15 mouse cellular contexts compared by ENCODE assay signal in the genomic region with DNA sequence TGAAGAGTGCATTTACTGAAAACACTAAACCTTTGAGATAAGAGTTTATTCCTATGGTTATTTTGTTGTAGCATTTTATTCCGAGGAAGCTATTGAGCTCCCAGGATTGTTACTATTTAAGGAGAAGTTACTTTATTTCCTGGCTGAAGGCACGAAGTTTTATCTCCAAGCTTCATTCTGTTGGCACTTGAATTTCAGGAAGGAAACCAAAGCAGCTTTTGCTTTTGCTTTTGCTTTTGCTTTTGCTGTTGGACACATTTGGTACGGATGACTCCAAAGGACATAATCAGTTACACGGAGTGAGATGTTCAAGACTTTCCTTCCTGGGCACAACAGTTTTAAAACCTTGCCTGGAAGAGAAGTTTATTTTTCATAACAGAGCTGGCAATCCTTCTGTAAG.
DNase-seq lines count a peak whose midpoint lies in the region; ATAC-seq and TF ChIP-seq lines count a peak whose summit lies in the region.
"Had no signal": no experiment of that assay in that cellular context is flagged by ENCODE, and none has a peak within 500 bp of the region (broad histone marks: within the 10 kb centered on the region; RNA-seq: fewer than 3 reads in every experiment).

No protein-coding gene starts in this region.

- no peak for TF ChIP-seq CTCF in heart, adult 2 months (IDR thresholded peaks at IDR 0.05)
- TF ChIP-seq CTCF in liver, adult 2 months (IDR thresholded peaks at IDR 0.05; ENCODE audit: low read depth, low read length): no peak

- intact Hi-C loops in heart, adult 2 months (cut with DNase I): no loop called here

- no peaks in the 10 kb centered on the region for H3K4me1 ChIP-seq in heart, adult 2 months (ENCODE audit: control insufficient read depth, insufficient read depth, low read length)
- H3K4me1 ChIP-seq in liver, adult 2 months (ENCODE audit: control insufficient read depth, insufficient read depth, low read length): no peaks in the 10 kb centered on the region
- H3K4me1 ChIP-seq: forebrain, embryonic 15.5 days; hindbrain, embryonic 13.5 days had no signal

- H3K9ac ChIP-seq in heart, adult 2 months (ENCODE audit: low read depth, low read length): no peak overlapping the region
- no peak overlapping the region for H3K9ac ChIP-seq in liver, adult 2 months (ENCODE audit: low read depth, low read length)
- H3K9ac ChIP-seq: forebrain, embryonic 15.5 days; hindbrain, embryonic 13.5 days had no signal

- peak; percentile 7 to 32 for DNase-seq in heart, adult 18-20 months
- DNase-seq in heart, adult 2 months: no peak
- peak; percentile 22 for DNase-seq in liver, adult 2 months (ENCODE audit: extremely low read depth, low read depth, low spot score)
- no peak for DNase-seq in liver
- DNase-seq in CD4-positive, CD25-positive, alpha-beta regulatory T cell, adult 2 months (ENCODE audit: low read depth, low spot score): peak; percentile 4
- DNase-seq in induced T-regulatory cell, adult 2 months (ENCODE audit: low read depth): peak; percentile 18
- DNase-seq in B cell, adult 2 months: no peak
- DNase-seq: adrenal gland, postnatal 36 days; cerebellum, adult 11 months; gastrocnemius, postnatal 14 days; kidney, adult 8-10 months; thymus, postnatal 4 days had no signal

- H3K79me2 ChIP-seq in heart, adult 2 months (replicated peaks; ENCODE audit: control insufficient read depth, insufficient read depth, low read length): no peaks in the 10 kb centered on the region
- no peaks in the 10 kb centered on the region for H3K79me2 ChIP-seq in liver, adult 2 months (ENCODE audit: control insufficient read depth, insufficient read depth, low read length)

- H3K36me3 ChIP-seq in heart, adult 2 months (ENCODE audit: control insufficient read depth, insufficient read depth, low read length): no peaks in the 10 kb centered on the region
- no peaks in the 10 kb centered on the region for H3K36me3 ChIP-seq in liver, adult 2 months (ENCODE audit: control insufficient read depth, insufficient read depth, low read length)
- H3K36me3 ChIP-seq: forebrain, embryonic 15.5 days; hindbrain, embryonic 13.5 days had no signal

- WGBS in heart, adult 2 months: 4% methylated on average over 4 of the region's 4 CpGs
- WGBS in liver, adult 2 months: 52% methylated on average over 4 of the region's 4 CpGs

- no peaks in the 10 kb centered on the region for H3K27me3 ChIP-seq in heart, adult 2 months (ENCODE audit: control insufficient read depth, insufficient read depth, low read length)
- H3K27me3 ChIP-seq in liver, adult 2 months (ENCODE audit: control insufficient read depth, insufficient read depth, low read length): no peaks in the 10 kb centered on the region
- H3K27me3 ChIP-seq: forebrain, embryonic 15.5 days; hindbrain, embryonic 13.5 days had no signal

- TF ChIP-seq EP300 in heart, adult 2 months (IDR thresholded peaks at IDR 0.05; ENCODE audit: insufficient read depth, low read depth, low read length): no peak

- no peak overlapping the region; the same call in 1 of the 2 replicates for H3K27ac ChIP-seq in heart, adult 2 months
- H3K27ac ChIP-seq in liver, adult 2 months (replicated peaks; ENCODE audit: insufficient read depth, low read depth, low read length): no peak overlapping the region
- H3K27ac ChIP-seq: forebrain, embryonic 15.5 days; hindbrain, embryonic 13.5 days had no signal

- no peak for TF ChIP-seq POLR2A in heart, adult 2 months (IDR thresholded peaks at IDR 0.05; ENCODE audit: insufficient read depth, low read depth, low read length)
- no peak for TF ChIP-seq POLR2A in liver, adult 2 months (IDR thresholded peaks at IDR 0.05; ENCODE audit: extremely low read depth, insufficient read depth, low read length)

- no peak overlapping the region for H3K4me3 ChIP-seq in heart, adult 2 months
- H3K4me3 ChIP-seq in liver, adult 2 months (ENCODE audit: insufficient read depth, low read depth, low read length): no peak overlapping the region
- H3K4me3 ChIP-seq: forebrain, embryonic 15.5 days; hindbrain, embryonic 13.5 days had no signal

- no peak for ATAC-seq in erythroblast, adult 5-6 weeks (replicated peaks; ENCODE audit: low FRiP score, poor library complexity, severe bottlenecking)
- ATAC-seq: forebrain, embryonic 15.5 days had no signal

Comparison
In these comparisons a context has a peak if more than half of its experiments do, and no peak if none do; other contexts are left out.
1. DNase-seq: peak in heart, adult 18-20 months (2 of 2), liver, adult 2 months (single experiment), CD4-positive, CD25-positive, alpha-beta regulatory T cell, adult 2 months (single experiment) and induced T-regulatory cell, adult 2 months (single experiment); none in heart, adult 2 months (0 of 2), liver (single experiment) and B cell, adult 2 months (0 of 2).